Mouse (Mus musculus) midbrain, postnatal 0 days (tissue): ENCODE measurements at regions not wholly inside any gene's neighbourhood (a gene's known extent, or its start where the extent isn't known, plus 50 kb on each side); places are given as distances from the start of the nearest gene placed in this dataset.

Experiments used
- ATAC-seq: fragments of 200-750 bp; cut with Nextera tagmentation; 2 replicates; pipeline ENCODE4 v1.8.0; 2017; ENCODE audit warnings: moderate number of reproducible peaks, mild to moderate bottlenecking, moderate TSS enrichment, moderate library complexity; ENCODE audit not compliant: low FRiP score
- DNase-seq: peaks from one replicate; pipeline ENCODE4 v3.0.0-alpha.2; 2015; ENCODE audit warnings: low spot score
- H3K27ac ChIP-seq: fragments of 300-500 bp; sonication (generic); 2 replicates; pipeline ENCODE4 v1.5.1; 2014; ENCODE audit warnings: low read depth, mild to moderate bottlenecking, low read length, mixed read lengths
- H3K27me3 ChIP-seq: fragments of 300-500 bp; sonication (generic); 2 replicates; pipeline ENCODE4 v1.6.1; 2014; ENCODE audit warnings: low read length, control low read depth, mixed read lengths; ENCODE audit not compliant: insufficient read depth
- H3K36me3 ChIP-seq: fragments of 300-500 bp; sonication (generic); 2 replicates; pipeline ENCODE4 v1.6.1; 2014; ENCODE audit warnings: low read length, control low read depth, mixed read lengths; ENCODE audit not compliant: insufficient read depth
- H3K4me1 ChIP-seq: fragments of 300-500 bp; sonication (generic); 2 replicates; pipeline ENCODE4 v1.6.1; 2014; ENCODE audit warnings: mild to moderate bottlenecking, control low read depth, antibody characterized with exemption, low read length, mixed read lengths; ENCODE audit not compliant: insufficient read depth
- H3K4me2 ChIP-seq: fragments of 300-500 bp; sonication (generic); 2 replicates; pipeline ENCODE4 v1.6.1; 2014; ENCODE audit warnings: low read depth, mild to moderate bottlenecking, low read length, mixed read lengths; ENCODE audit not compliant: poor library complexity, severe bottlenecking
- H3K4me3 ChIP-seq: fragments of 300-500 bp; sonication (generic); 2 replicates; pipeline ENCODE4 v1.5.1; 2014; ENCODE audit warnings: low read depth, mild to moderate bottlenecking, low read length, moderate library complexity
- H3K9ac ChIP-seq: fragments of 300-500 bp; sonication (generic); replicated peaks from 2 replicates; pipeline ENCODE4 v1.6.1; 2014; ENCODE audit warnings: mild to moderate bottlenecking, low read length, moderate library complexity, mixed read lengths; ENCODE audit not compliant: poor library complexity, severe bottlenecking
- H3K9me3 ChIP-seq: fragments of 300-500 bp; sonication (generic); 2 replicates; pipeline ENCODE4 v1.6.1; 2016; ENCODE audit warnings: low read length, control low read depth
- CTCF ChIP-seq: IDR thresholded peaks from 2 replicates; pipeline ENCODE4 v1.5.1; 2016; ENCODE audit warnings: antibody characterized with exemption, mild to moderate bottlenecking
- WGBS: fragments of 180-500 bp; shearing (Covaris S2); extraction: QIAGEN DNeasy Blood & Tissue Kit; methylation state at CpG from one replicate; pipeline ENCODE4 v1.1.7; 2014; 5-methylcytosine and 5-hydroxymethylcytosine counted together

DNA sequence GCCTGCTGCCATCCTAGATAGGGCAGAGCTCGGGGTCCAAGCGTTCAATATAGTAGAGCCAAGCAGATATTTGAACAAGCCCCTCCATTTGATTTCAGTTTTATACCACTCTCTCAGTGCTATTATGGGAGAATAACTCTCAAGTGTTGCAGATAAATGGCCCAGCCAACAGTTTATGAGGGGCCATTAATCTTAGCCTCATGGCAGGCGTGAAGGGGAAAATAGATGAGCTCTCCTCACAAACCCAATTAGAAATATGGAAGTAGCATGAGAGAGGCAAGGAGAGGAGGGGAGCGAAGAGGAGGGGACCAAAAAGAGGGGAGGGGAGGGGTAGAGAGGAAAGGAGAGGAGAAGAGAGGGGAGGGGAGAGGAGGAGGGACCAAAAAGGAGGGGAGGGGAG lies 213.3 kb downstream of the Tmsb4x start:
- ATAC-seq (no peak), DNase-seq (peak; percentile 9)
- no peak overlapping the region for H3K9ac ChIP-seq
- peaks cover 2% of the 10 kb centered on the region; the same call in 1 of the 2 replicates for H3K27me3 ChIP-seq
- no peaks in the 10 kb centered on the region for H3K9me3 ChIP-seq
- no peak overlapping the region for H3K4me2 ChIP-seq
- no peak overlapping the region for H3K4me3 ChIP-seq
- no peaks in the 10 kb centered on the region for H3K36me3 ChIP-seq
- no peak overlapping the region for H3K27ac ChIP-seq
- no peaks in the 10 kb centered on the region for H3K4me1 ChIP-seq
- no peak for TF ChIP-seq CTCF
- WGBS, result 83% methylated on average over 4 of the region's 4 CpGs

DNA sequence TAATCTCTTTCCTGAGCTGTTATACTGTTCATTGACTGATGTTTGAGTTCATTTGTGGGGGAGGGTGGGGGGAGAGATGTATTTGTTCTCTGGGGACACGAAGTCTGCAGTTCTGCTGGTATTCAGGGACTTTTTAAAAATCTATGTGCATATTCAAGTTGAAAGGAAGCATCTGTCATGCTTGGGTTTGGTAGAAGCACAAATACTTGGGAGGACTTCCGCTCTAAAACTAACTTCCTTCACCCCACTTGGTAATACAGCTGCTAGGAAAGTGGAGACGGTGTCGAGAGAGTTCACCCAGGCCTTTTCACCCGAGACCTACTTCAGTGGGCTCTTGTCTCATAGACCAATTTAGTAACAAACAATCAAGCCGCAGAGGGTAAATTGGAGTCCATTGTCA lies 228.1 kb downstream of the Tmsb4x start:
- no peak for DNase-seq
- H3K27me3 ChIP-seq, result peaks cover 6% of the 10 kb centered on the region; the same call in 1 of the 2 replicates
- H3K36me3 ChIP-seq, result no peaks in the 10 kb centered on the region
- H3K4me3 ChIP-seq, result no peak overlapping the region
- no peak overlapping the region for H3K4me2 ChIP-seq
- no peak overlapping the region for H3K27ac ChIP-seq
- no peak for ATAC-seq
- WGBS, result 88% methylated on average over 6 of the region's 6 CpGs
- H3K4me1 ChIP-seq, result no peaks in the 10 kb centered on the region
- no peaks in the 10 kb centered on the region for H3K9me3 ChIP-seq
- H3K9ac ChIP-seq, result no peak overlapping the region
- TF ChIP-seq CTCF, result no peak

DNA sequence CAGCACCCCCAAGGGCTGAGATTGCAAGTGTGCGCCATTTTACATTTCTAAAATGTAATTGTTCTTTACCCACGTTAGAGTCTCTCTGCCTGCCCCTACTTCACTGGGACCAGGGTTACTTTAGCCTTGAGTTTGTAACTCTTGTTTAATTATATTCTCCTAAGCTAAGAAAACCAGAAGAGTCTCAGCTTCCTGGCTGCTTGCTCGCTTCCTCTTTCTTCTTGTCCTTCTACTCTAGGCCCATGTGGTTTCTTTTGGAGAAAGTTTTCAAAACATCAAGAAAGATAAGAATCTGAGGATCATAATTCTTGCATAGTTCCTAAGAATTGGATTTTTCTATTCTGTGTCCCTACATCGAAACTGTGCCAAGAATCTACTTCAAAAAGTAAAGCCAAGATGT lies 228.6 kb downstream of the Tmsb4x start:
- H3K4me3 ChIP-seq, result no peak overlapping the region
- DNase-seq (no peak), ATAC-seq (no peak)
- H3K4me1 ChIP-seq, result no peaks in the 10 kb centered on the region
- H3K4me2 ChIP-seq, result no peak overlapping the region
- H3K9ac ChIP-seq, result no peak overlapping the region
- TF ChIP-seq CTCF, result no peak
- H3K9me3 ChIP-seq, result no peaks in the 10 kb centered on the region
- WGBS, result 78% methylated on average over 4 of the region's 4 CpGs
- no peak overlapping the region for H3K27ac ChIP-seq
- H3K27me3 ChIP-seq, result peaks cover 6% of the 10 kb centered on the region; the same call in 1 of the 2 replicates
- no peaks in the 10 kb centered on the region for H3K36me3 ChIP-seq

DNA sequence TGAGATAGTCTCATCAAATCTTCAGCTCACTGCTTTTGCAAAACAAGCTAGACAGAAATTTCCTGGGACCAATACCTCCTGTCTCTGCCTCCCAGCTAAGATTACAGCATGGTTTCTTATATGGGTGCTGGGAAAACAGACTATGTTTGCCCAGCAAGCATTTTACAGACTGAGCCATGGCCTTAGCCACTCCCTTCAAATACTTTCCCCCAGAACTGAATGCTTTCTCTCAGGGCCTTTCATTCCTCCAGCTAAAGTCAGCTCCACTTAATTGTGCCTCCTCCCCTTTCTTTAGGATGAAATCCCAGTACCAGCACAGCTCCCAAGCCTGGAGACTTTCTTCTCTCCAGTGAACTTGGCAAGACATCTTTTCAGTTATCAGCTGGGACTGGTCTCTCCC lies 232.1 kb downstream of the Tmsb4x start:
- H3K9me3 ChIP-seq, result no peaks in the 10 kb centered on the region
- peaks cover 6% of the 10 kb centered on the region; the same call in 1 of the 2 replicates for H3K27me3 ChIP-seq
- no peak for DNase-seq
- H3K9ac ChIP-seq, result no peak overlapping the region
- H3K4me3 ChIP-seq, result no peak overlapping the region
- no peak for ATAC-seq
- H3K36me3 ChIP-seq, result no peaks in the 10 kb centered on the region
- H3K4me1 ChIP-seq, result no peaks in the 10 kb centered on the region
- no peak for TF ChIP-seq CTCF
- H3K27ac ChIP-seq, result no peak overlapping the region
- H3K4me2 ChIP-seq, result no peak overlapping the region

DNA sequence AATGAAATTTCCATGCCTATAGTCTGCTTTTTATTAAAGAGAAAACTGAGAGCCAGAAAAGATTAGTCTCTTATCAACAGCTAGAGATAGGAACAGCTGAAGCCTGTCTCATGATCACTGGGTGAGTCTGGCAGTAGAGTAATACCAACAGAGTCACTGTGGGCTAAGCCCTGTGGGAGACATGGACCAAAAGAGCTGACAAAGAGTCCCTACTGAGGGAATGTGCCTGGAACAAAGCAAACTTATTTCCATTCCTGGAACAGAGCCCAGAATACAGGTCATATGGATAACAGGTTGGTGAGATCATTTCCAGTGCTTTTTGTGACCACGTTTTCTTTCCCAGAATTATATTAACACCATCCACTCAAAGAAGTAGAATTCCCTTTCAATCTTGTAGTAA lies 237.4 kb downstream of the Tmsb4x start:
- WGBS, result 25% methylated on average over 1 of the region's 1 CpGs
- Histone ChIP-seq H3K36me3 (no peaks in the 10 kb centered on the region), H3K4me1 (no peaks in the 10 kb centered on the region), H3K27me3 (peaks cover 3% of the 10 kb centered on the region; the same call in 1 of the 2 replicates), H3K9ac (no peak overlapping the region), H3K27ac (no peak overlapping the region), H3K9me3 (no peaks in the 10 kb centered on the region), H3K4me2 (no peak overlapping the region), H3K4me3 (no peak overlapping the region)
- DNase-seq, result peak; percentile 37
- TF ChIP-seq CTCF, result no peak
- ATAC-seq, result no peak

DNA sequence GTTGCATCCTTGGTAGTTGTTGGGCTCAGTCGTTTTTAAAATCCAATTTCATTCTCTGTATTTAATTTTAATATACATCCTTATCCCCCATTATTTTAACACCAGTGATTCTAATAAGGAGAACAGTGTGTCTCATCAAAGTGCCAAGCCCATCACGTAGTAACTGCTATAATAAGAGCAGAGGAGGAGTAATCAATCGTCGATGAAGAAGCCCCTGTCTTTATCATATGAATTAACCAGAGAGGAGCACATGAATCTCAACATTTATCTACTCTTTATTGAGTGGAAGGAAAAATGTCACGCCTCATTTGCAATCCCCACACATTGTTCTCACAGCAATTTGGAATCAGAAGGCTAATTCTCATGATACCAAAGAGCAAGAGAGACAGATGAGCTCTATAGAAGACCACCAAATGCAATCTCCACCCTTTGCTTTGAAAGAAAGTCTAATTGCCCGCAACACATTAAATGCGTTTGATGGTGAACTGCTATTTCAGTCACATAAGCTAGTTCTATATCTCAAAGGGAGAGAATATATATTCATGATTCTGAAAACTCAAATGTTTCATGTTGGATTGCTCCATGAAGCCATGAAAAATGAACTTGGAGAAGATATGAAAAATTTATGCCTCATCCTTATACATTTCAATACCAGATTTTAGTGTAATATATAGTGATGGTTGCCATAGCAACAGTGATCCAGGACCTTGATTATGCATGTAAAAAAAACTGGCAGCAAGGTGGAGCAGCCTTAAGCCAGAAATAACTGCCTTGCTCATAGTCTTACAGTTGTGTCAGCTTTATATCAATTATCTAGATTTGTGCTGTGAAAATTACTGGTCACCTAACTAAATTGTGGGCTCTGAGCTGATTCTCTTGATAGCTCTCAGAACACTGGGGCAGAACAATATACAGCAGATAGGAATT lies 244.2 kb downstream of the Tmsb4x start:
- no peak overlapping the region for H3K4me2 ChIP-seq
- peak overlapping the region; percentile 63; the same call in 1 of the 2 replicates for H3K27ac ChIP-seq
- no peak overlapping the region for H3K9ac ChIP-seq
- H3K36me3 ChIP-seq, result no peaks in the 10 kb centered on the region
- no peak for TF ChIP-seq CTCF
- peaks cover 3% of the 10 kb centered on the region; the same call in 1 of the 2 replicates for H3K27me3 ChIP-seq
- H3K9me3 ChIP-seq, result no peaks in the 10 kb centered on the region
- no peak overlapping the region for H3K4me3 ChIP-seq
- H3K4me1 ChIP-seq, result no peaks in the 10 kb centered on the region
- ATAC-seq, result peak; percentile 56
- DNase-seq, result peak; percentile 34
- 46% methylated on average over 7 of the region's 7 CpGs for WGBS
